Mouse (Mus musculus): ENCODE measurements around the gene D1Ertd622e. TPM values are rescaled to one million over a fixed set of nuclear protein-coding genes. Genes with fewer than 3 reads are reported as not detected.

The D1Ertd622e gene
- total RNA-seq, 1 experiment from 2014 or later: 18.2 TPM

DNA sequence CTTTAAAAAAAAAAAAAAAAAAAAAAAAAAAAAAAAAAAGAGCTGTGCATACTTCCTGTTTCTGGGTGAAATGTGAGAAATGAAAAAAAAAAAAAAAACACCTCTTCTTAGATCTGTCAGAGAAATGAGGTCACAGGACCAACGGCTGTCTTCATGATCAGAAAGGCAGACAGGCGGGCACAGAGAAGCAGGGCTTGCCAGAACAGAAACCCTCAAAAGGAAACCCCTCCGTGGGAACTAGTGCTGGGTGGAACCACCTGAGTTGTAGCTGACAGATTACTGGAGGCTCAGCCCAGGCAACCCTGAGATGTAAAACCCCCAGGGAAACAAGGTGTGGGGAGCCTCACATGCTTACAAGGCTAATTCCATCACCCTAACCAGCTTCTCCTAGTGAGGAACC lies 81.6 kb downstream of the D1Ertd622e start:
- no peak for DNase-seq

DNA sequence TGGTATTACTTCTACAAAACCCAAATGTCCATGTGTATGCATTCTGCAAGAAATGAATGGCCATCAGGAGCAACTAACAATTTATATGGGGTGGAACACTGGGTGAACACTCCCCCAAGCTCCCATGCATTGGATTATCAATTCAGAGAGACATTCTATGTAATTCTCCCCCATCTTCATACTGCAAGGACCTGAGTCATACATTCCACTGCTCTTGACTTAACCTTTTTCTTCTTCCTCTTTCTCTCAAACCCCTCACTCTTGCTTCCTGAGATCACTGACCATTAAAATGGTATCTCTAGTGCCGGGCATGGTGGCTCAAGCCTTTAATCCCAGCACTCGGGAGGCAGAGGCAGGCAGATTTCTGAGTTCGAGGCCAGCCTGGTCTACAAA lies 83.9 kb downstream of the D1Ertd622e start:
- no peak for DNase-seq

DNA sequence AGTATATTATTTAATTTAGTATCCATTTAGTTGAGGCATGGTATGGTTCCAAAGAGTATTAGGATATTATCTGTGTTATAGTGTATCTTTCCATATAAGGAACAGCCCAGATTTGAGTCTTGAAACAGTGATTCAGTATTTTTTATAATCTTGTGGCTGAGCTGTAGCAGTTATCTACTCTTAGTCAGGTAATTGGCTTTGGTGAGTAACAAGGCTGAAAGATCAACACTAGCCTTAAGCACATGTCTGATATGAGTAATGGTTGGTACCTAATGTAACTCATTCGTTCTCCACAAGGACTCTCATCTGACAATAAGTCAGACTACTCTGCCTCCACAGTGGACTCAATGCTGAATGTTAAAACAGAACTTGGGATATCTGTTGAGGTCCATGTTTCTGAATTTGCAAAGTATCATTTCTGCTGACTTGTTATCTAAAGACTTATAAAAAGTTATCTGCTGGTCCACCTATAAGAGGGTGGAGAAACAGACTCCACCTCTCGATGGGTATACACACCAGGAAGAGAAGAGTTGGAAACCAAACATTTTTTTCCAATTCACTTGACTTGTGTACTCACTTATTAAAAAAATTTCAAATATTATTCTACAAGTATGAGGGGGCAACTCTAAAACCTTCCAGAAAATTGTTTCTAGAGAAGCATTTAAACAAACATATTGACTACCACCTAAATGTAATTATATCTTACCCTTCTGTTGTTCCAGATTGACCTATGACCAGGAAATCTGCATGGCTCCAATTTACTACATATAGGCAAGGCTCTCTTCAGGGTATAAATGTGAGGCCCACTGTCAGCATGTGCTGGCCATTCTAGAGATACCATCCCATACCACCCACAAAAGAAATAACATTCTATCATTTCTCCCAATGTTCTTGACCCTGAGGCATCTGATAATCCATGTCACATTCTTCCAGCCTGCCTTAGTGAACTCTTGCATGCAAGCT lies 84.5 kb downstream of the D1Ertd622e start:
- no peak for DNase-seq

DNA sequence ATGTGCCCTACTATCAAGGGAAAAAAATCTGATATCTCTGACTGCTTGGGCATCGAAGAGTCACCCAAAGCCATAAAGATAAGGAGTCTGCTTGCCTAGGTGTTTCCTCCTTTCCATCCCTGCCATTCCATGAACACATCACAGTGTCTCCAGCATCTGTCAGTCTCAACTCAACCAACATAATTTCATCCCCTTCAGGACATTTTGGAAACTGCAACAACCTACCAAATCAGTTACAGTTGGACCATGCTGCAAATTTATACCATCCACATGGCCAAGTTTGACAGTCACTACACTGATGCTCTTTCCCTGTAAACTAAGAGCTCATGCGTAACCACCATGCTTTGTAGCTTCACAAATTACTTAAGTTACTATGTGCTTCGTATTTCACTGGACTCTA lies 85.3 kb downstream of the D1Ertd622e start:
- no peak for DNase-seq

DNA sequence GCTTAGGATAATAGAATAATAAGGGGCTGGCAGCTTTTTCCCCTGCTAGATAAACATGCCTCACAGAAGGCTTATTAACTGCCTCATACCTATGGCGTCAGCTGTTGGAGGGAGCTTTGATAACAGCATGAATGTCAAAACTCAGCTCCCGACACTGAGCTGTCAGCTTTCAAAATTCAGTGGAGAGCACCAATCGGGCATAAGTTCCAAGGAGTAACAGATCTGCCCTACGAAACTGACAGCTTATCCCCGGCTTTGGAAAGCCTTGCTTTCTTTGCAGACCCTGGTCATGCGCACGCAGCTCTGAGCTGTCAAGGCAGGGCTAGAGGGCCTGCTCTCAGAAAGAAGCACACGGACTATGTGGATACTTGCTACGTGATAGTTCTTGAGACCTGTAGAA lies 91.1 kb downstream of the D1Ertd622e start:
- no peak for DNase-seq

DNA sequence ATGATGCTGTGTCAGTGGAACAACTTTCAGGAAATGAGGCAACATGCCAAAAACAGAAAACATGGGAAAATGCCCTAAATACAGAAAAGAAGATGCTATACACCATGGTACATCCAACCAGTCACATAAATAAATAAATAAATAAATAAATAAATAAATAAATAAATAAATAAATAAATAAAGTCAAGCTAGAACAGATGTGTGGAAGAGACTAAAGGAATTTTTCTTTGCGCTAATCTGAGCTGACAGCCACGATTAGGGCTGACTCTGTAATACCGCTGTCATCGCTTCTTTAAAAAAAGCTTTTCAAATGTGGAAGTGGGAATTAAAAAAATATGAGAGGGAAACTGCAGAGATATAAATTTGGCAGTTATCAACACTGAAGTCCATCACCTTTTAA lies 93.9 kb downstream of the D1Ertd622e start:
- DNase-seq: no peak

DNA sequence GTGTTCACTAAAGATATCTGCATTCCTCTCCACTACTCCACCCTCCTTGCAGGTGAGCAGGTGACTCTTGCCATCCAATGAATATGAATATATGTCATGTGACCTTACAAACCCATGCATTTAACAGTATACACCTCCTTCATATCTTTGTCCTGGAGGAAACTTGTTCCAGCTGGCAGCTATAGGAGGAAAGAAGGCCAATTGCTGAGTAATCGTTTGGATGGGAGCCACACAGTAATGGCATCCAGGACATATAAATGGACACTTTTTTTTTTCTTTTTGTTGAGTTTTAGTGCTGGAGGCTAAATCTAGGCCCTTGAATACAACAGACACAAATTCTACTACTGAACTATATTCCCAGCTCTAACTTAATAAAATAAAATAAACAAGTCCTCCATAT lies 97.2 kb downstream of the D1Ertd622e start:
- no peak for DNase-seq

DNA sequence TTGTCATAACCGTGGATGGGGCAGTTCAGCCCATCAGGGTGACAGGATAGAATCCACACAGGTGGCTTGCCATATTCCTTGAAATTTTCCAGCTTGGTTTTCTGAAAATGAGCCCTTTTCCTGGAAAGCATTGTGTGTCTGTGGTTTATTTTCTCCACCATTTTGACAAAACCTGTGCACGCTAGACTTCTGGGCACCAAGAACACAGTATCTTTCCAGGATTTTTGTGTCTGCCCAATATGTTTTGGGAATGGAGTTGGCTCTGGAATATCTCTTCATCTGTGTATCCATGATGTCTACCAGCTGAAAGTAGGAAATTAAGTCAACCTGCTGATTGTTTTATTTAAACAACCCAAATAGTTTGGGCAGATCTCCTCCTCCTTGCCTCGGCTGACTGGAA lies 99.0 kb downstream of the D1Ertd622e start:
- no peak for DNase-seq

Other genes starting within 250 kb of the D1Ertd622e start
- 10.7 and 17.6 TPM in 2 replicates for gene Gin1, start 108.1 kb upstream of the D1Ertd622e start, total RNA-seq (2021)
- 17.6 and 19.5 TPM in 2 replicates for gene Ppip5k2, start 108.3 kb upstream of the D1Ertd622e start, total RNA-seq (2021)